Mouse (Mus musculus) midbrain, embryonic 16.5 days (tissue): ENCODE data around the gene Tmcc3. TPM values are rescaled to one million over a fixed set of nuclear protein-coding genes. Genes with fewer than 3 reads are reported as not detected.

Experiments used
- ATAC-seq: fragments of 200-750 bp; cut with Nextera tagmentation; 2 replicates; pipeline ENCODE4 v1.8.0; 2017; ENCODE audit warnings: moderate TSS enrichment
- H3K27ac ChIP-seq: fragments of 300-500 bp; sonication (generic); 2 replicates; pipeline ENCODE4 v1.5.1; 2014; ENCODE audit warnings: mild to moderate bottlenecking, low read length, mixed read lengths
- H3K27me3 ChIP-seq: fragments of 300-500 bp; sonication (generic); 2 replicates; pipeline ENCODE4 v1.6.1; 2014; ENCODE audit warnings: low read depth, low read length, mixed read lengths; ENCODE audit not compliant: control insufficient read depth, insufficient read depth
- H3K36me3 ChIP-seq: fragments of 300-500 bp; sonication (generic); 2 replicates; pipeline ENCODE4 v1.6.1; 2014; ENCODE audit warnings: mild to moderate bottlenecking, low read length, moderate library complexity, mixed read lengths; ENCODE audit not compliant: control insufficient read depth, insufficient read depth
- H3K4me1 ChIP-seq: fragments of 300-500 bp; sonication (generic); 2 replicates; pipeline ENCODE4 v1.6.1; 2014; ENCODE audit warnings: mild to moderate bottlenecking, low read length, mixed read lengths; ENCODE audit not compliant: control insufficient read depth, insufficient read depth
- H3K4me2 ChIP-seq: fragments of 300-500 bp; sonication (generic); 2 replicates; pipeline ENCODE4 v1.6.1; 2014; ENCODE audit warnings: mild to moderate bottlenecking, low read length, mixed read lengths
- H3K4me3 ChIP-seq: fragments of 300-500 bp; sonication (generic); 2 replicates; pipeline ENCODE4 v1.5.1; 2014; ENCODE audit warnings: low read depth, mild to moderate bottlenecking, low read length, moderate library complexity, mixed read lengths
- H3K9ac ChIP-seq: fragments of 300-500 bp; sonication (generic); 2 replicates; pipeline ENCODE4 v1.6.1; 2014; ENCODE audit warnings: low read depth, low read length, mixed read lengths
- H3K9me3 ChIP-seq: fragments of 300-500 bp; sonication (generic); replicated peaks from 2 replicates; pipeline ENCODE4 v1.6.1; 2014; ENCODE audit warnings: mild to moderate bottlenecking, low read length, mixed read lengths; ENCODE audit not compliant: control insufficient read depth, poor library complexity, severe bottlenecking
- WGBS: fragments of 180-500 bp; shearing (Covaris S2); extraction: QIAGEN DNeasy Blood & Tissue Kit; methylation state at CpG from one replicate; pipeline ENCODE4 v1.1.7; 2014; 5-methylcytosine and 5-hydroxymethylcytosine counted together
- polyA plus RNA-seq: library from polyadenylated mRNA; unstranded; fragments of >200 nt; fragmentation: Nextera tagmentation; extraction: Ambion mirVana; gene quantifications from 2 replicates; pipeline ENCODE4 v1.2.1, GENCODE M21; 2015

The Tmcc3 gene
- polyA plus RNA-seq, 1 experiment from 2014 or later: 16.4 TPM

DNA sequence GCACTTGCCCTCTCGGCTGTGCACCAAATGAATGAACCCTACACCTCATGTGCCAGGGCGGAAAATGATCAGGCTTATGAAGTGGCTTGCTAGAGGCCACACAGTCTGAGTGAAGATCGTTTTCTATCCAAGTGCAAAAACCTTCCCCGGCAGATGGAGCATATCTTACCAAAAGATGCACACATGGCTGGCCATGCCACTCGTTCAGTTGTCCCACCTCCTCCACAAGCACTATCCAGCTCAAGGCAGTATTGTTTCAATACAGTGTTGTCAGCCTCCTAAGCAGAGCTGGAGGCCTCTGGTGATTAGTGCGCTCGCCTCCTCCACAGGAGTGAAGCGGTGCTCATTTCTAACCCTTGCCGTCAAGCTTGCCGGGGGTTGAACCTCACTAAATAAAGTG is 66.1 kb downstream of the Tmcc3 start:
- H3K9ac ChIP-seq: no peak overlapping the region
- H3K4me2 ChIP-seq: no peak overlapping the region
- H3K4me3 ChIP-seq: no peak overlapping the region
- peaks cover 11% of the 10 kb centered on the region for H3K4me1 ChIP-seq
- peak; percentile 51; the same call in 1 of the 2 replicates for ATAC-seq
- 67% methylated on average over 10 of the region's 10 CpGs for WGBS
- H3K9me3 ChIP-seq: no peaks in the 10 kb centered on the region
- no peaks in the 10 kb centered on the region for H3K36me3 ChIP-seq
- H3K27ac ChIP-seq: peak overlapping the region; percentile 35; the same call in 1 of the 2 replicates
- no peaks in the 10 kb centered on the region for H3K27me3 ChIP-seq

DNA sequence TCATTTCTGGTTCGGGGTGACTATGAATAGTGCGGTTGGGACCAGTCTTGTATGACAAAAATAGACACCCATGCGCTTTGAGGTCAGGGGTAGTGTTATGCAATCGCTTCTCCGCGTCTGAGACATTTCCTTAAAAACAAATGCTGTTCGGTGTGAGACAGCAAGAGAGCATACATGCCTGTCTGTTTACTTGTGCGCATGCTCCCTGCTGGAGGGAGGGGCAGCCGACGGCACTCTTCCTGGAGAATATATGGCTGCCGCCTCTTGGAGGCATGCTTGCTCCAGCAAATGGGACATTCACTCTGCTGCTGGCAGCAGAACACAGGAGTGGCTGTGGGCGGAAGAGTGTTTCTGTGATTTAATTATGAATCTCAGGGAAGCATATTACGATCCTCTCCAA is 66.6 kb downstream of the Tmcc3 start:
- 63% methylated on average over 13 of the region's 13 CpGs for WGBS
- peak; percentile 87 for ATAC-seq
- H3K27ac ChIP-seq: peak overlapping the region; percentile 35; the same call in 1 of the 2 replicates
- no peaks in the 10 kb centered on the region for H3K9me3 ChIP-seq
- H3K4me2 ChIP-seq: peak overlapping the region; percentile 5; the same call in 1 of the 2 replicates
- peaks cover 11% of the 10 kb centered on the region for H3K4me1 ChIP-seq
- H3K36me3 ChIP-seq: no peaks in the 10 kb centered on the region
- H3K9ac ChIP-seq: peak overlapping the region; percentile 8; the same call in 1 of the 2 replicates
- no peak overlapping the region for H3K4me3 ChIP-seq
- no peaks in the 10 kb centered on the region for H3K27me3 ChIP-seq

DNA sequence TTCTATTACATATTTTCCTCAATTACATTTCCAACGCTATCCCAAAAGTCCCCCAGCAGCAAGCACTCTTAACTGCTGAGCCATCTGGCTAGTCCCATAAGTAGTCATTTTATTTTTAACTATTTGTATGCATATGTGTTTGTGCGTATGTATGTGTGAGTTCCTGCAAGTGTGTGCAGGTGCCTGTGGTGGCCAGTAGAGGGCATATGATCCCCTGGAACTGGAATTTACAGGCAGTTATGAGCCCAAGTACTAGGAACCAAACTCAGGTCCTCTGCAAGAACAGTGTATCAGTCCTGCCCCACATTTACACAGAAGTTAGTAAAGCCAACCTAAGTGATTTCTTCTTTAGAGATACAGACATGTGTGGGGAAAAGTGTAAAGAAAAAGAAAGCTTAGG is 68.3 kb downstream of the Tmcc3 start:
- WGBS: 88% methylated on average over 2 of the region's 2 CpGs
- Histone ChIP-seq H3K4me3 (no peak overlapping the region), H3K4me2 (no peak overlapping the region), H3K9me3 (peaks cover under 1% of the 10 kb centered on the region; the same call in 1 of the 2 replicates), H3K27ac (no peak overlapping the region), H3K4me1 (peaks cover 11% of the 10 kb centered on the region), H3K9ac (no peak overlapping the region), H3K36me3 (no peaks in the 10 kb centered on the region), H3K27me3 (no peaks in the 10 kb centered on the region)
- no peak for ATAC-seq

DNA sequence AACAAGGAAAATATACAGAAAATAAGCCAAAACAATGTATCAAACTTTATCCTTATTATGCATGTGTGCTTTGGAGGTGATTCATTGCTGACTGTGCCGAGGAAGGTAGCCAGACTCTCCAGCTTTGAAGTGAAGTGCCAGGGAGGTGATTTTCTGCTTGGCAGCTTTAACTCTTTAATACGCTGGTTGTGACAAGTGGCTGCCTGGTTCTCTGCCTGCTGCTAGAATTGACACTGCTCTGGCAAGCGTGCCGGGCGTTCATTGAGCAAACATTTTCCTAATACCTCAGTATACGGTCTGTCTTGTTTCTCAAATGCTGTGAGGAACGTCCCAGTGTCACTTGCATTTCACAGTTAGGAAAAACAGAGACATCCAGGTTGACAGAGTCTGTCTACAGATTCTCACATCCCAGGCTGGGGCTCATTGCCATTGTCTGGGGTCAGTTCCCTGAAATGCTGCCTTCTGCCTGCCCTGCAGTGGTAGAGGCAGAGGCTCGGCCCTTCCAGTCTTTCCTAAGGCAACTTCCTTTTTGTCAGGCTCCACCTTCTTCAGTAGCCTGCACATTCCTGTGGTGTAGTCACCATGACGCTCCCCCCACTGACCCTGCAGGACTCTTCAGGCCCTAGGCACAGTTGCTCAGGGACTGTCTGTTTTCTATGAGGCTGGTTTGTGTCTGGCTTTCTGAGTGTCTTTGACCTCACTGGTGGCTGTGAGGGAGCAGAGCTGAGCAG is 69.1 kb downstream of the Tmcc3 start:
- Histone ChIP-seq H3K4me2 (no peak overlapping the region), H3K36me3 (no peaks in the 10 kb centered on the region), H3K9ac (no peak overlapping the region), H3K4me3 (no peak overlapping the region), H3K9me3 (peaks cover 8% of the 10 kb centered on the region), H3K4me1 (peaks cover 11% of the 10 kb centered on the region), H3K27me3 (no peaks in the 10 kb centered on the region), H3K27ac (no peak overlapping the region)
- WGBS: 34% methylated on average over 9 of the region's 9 CpGs
- no peak; the same call in 1 of the 2 replicates for ATAC-seq

DNA sequence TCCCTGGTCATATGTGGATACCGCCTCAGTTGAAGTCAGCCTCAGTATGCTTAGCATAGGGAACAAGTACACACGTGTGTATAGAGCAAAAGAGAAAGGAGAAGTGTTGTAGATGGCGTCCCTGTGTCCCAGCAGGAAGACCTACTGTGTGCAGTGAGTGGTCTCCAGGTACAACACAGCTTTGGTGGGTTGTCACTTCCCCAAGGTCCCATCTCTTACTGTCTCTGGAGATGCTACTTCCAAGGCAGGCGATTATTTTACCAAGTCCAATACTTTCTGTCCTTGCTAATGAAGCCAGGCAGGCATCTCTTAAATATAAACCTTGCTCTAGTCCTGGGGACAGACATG is 69.6 kb downstream of the Tmcc3 start:
- Histone ChIP-seq H3K4me2 (no peak overlapping the region), H3K9ac (no peak overlapping the region), H3K36me3 (no peaks in the 10 kb centered on the region), H3K9me3 (peaks cover 9% of the 10 kb centered on the region), H3K4me1 (peaks cover 11% of the 10 kb centered on the region), H3K4me3 (no peak overlapping the region), H3K27me3 (no peaks in the 10 kb centered on the region), H3K27ac (no peak overlapping the region)
- ATAC-seq: no peak
- WGBS: 83% methylated on average over 4 of the region's 4 CpGs

DNA sequence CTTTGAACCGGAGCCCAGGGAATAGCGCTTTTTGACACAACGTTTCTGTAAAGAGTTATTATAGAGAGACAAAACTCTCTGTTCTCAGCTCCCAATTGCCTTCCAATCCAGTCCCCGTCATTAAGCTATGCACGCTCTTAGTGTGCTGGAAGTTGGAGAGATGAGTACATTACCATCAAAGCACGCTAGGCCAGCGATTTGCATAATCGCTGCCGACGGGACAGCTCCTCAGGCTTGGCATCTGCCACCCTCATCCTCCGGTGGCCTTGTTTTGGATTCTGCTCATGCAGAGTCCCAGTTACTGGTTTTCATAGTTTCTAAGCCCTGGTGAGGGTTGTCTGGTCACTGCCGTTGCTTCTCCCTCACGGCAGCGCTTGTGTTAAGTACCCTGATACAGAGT is 70.9 kb downstream of the Tmcc3 start:
- no peaks in the 10 kb centered on the region for H3K36me3 ChIP-seq
- no peak overlapping the region for H3K9ac ChIP-seq
- peaks cover 11% of the 10 kb centered on the region for H3K9me3 ChIP-seq
- no peaks in the 10 kb centered on the region for H3K27me3 ChIP-seq
- 52% methylated on average over 14 of the region's 14 CpGs for whole genome bisulfite sequencing
- no peak overlapping the region for H3K4me2 ChIP-seq
- H3K4me1 ChIP-seq: peaks cover 6% of the 10 kb centered on the region
- H3K27ac ChIP-seq: no peak overlapping the region
- H3K4me3 ChIP-seq: no peak overlapping the region
- no peak for ATAC-seq

DNA sequence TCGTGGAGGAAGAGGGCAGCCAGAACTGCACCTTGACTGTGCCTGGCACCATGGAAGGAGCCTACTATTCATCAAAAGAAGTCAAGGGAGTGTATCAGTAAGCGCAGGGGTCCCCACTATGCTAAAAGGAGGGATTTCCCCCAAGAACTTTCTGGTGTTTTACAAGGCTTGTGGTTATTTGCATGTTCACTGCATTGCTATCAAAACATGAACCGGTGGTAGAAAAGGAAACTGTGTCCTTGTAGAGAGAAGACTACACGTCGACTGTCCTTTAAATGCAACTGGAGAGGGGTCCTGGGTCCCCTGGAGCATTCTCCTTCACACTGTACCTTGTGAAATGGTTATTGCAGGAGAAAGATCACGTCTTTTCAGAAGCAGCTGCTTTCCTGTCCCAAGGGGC is 71.8 kb downstream of the Tmcc3 start:
- Histone ChIP-seq H3K27ac (no peak overlapping the region), H3K4me2 (no peak overlapping the region), H3K4me3 (no peak overlapping the region), H3K27me3 (no peaks in the 10 kb centered on the region), H3K9ac (no peak overlapping the region), H3K36me3 (no peaks in the 10 kb centered on the region), H3K9me3 (peaks cover 11% of the 10 kb centered on the region), H3K4me1 (no peaks in the 10 kb centered on the region)
- 82% methylated on average over 6 of the region's 6 CpGs for WGBS
- no peak for ATAC-seq

DNA sequence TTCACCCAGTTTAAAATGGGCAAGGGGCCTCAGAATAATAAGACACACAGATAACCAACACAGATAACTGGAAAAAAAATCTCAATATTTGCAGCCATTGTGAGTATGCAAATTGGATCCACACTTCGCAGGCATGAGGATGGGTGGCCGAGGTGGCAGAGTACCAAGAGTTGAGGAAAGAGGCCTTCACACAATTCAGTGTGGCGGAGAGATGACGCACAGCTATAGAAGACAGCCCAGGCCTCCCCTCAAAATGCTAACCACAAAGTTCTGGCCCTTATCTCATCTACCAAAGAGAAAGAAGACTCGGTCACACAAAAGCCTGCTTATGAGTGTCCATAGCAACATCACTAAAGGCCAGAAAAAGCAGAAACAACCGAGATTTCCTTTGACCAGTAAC is 77.5 kb downstream of the Tmcc3 start:
- H3K9ac ChIP-seq: no peak overlapping the region
- H3K4me2 ChIP-seq: no peak overlapping the region
- no peaks in the 10 kb centered on the region for H3K27me3 ChIP-seq
- ATAC-seq: no peak
- 75% methylated on average over 6 of the region's 6 CpGs for WGBS
- peaks cover 11% of the 10 kb centered on the region for H3K9me3 ChIP-seq
- no peaks in the 10 kb centered on the region for H3K4me1 ChIP-seq
- H3K27ac ChIP-seq: no peak overlapping the region
- H3K4me3 ChIP-seq: no peak overlapping the region
- no peaks in the 10 kb centered on the region for H3K36me3 ChIP-seq

DNA sequence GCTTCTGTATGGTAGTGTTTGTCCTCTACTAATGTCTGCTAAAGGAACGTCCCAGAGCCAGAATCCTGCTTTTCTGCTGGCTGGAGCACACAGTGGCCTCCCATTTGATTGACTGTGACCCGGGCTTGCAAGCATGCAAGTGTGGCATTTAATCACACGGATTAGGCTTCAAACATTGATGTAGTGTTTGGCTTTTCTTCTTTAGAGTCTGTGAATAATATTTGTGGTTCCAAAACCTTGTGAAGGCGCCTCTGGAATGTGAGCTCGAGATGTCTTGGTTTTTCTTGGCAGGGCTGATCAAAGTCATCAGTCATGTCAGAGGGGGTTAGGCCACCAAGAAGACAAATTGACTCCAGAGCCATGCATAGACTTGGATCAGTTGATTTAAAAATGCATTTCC is 79.3 kb downstream of the Tmcc3 start:
- H3K4me3 ChIP-seq: no peak overlapping the region
- 86% methylated on average over 5 of the region's 5 CpGs for WGBS
- H3K36me3 ChIP-seq: no peaks in the 10 kb centered on the region
- no peaks in the 10 kb centered on the region for H3K4me1 ChIP-seq
- H3K9me3 ChIP-seq: peaks cover 3% of the 10 kb centered on the region; the same call in 1 of the 2 replicates
- H3K27ac ChIP-seq: no peak overlapping the region
- no peak for ATAC-seq
- no peaks in the 10 kb centered on the region for H3K27me3 ChIP-seq
- H3K9ac ChIP-seq: no peak overlapping the region
- H3K4me2 ChIP-seq: no peak overlapping the region
